Mouse (Mus musculus) lung, adult 2 months (tissue): ENCODE data around the gene Gm4981.

Source experiments
- CTCF ChIP-seq: fragments of 200-500 bp; IDR thresholded peaks from 2 replicates; pipeline ENCODE4 v1.5.1; 2011; ENCODE audit warnings: mild to moderate bottlenecking, low read length, control low read depth; ENCODE audit not compliant: insufficient read depth
- POLR2A ChIP-seq: fragments of 200-500 bp; IDR thresholded peaks from 2 replicates; pipeline ENCODE4 v1.6.1; 2011; ENCODE audit warnings: low read depth, mild to moderate bottlenecking, control low read depth, low read length, borderline replicate concordance; ENCODE audit errors: extremely low read depth

DNA sequence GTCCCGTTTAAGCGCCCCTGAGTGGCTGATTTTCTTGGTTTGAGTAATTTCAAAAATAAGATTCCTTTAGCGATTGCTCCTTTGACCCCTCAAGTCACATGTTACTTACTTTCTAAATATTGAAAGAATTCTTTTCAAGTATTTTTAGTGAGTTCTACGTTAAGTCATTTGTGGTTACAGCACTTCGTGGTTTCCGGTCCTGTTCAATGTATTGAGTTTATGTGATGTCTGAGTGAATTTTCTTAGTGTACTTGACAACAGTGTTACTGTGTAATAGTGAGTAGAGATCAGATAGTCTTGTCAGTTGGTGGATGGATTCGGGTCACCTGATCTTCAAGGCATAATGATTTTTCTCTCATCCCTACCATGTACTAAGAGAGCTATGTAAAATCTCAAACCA is 45.7 kb upstream of the Gm4981 start:
- TF ChIP-seq CTCF (no peak), POLR2A (no peak)
